Mouse (Mus musculus) midbrain, embryonic 14.5 days (tissue): ENCODE results near the gene H2-M5. TPM values are rescaled to one million over a fixed set of nuclear protein-coding genes. Genes with fewer than 3 reads are reported as not detected.

Source experiments
- ATAC-seq: fragments of 200-750 bp; cut with Nextera tagmentation; 2 replicates; pipeline ENCODE4 v1.8.0; 2017; ENCODE audit warnings: moderate number of reproducible peaks, moderate library complexity; ENCODE audit not compliant: low FRiP score, low TSS enrichment
- DNase-seq: peaks from one replicate; pipeline ENCODE4 v3.0.0-alpha.2; 2015
- H3K27ac ChIP-seq: fragments of 300-500 bp; sonication (generic); replicated peaks from 2 replicates; pipeline ENCODE4 v1.5.1; 2014; ENCODE audit warnings: mild to moderate bottlenecking, low read depth, low read length, moderate library complexity
- H3K27me3 ChIP-seq: fragments of 300-500 bp; sonication (generic); 2 replicates; pipeline ENCODE4 v1.6.1; 2014; ENCODE audit warnings: low read length, control low read depth, mixed read lengths; ENCODE audit not compliant: control insufficient read depth, insufficient read depth
- H3K36me3 ChIP-seq: fragments of 300-500 bp; sonication (generic); 2 replicates; pipeline ENCODE4 v1.6.1; 2014; ENCODE audit warnings: low read length, control low read depth; ENCODE audit not compliant: control insufficient read depth, insufficient read depth
- H3K4me1 ChIP-seq: fragments of 300-500 bp; sonication (generic); 2 replicates; pipeline ENCODE4 v1.6.1; 2014; ENCODE audit warnings: mild to moderate bottlenecking, antibody characterized with exemption, low read length, control low read depth; ENCODE audit not compliant: control insufficient read depth, insufficient read depth
- H3K4me2 ChIP-seq: fragments of 300-500 bp; sonication (generic); 2 replicates; pipeline ENCODE4 v1.6.1; 2014; ENCODE audit warnings: mild to moderate bottlenecking, low read length, moderate library complexity
- H3K4me3 ChIP-seq: fragments of 300-500 bp; sonication (generic); replicated peaks from 2 replicates; pipeline ENCODE4 v1.5.1; 2014; ENCODE audit warnings: low read depth, low read length
- H3K9ac ChIP-seq: fragments of 300-500 bp; sonication (generic); replicated peaks from 2 replicates; pipeline ENCODE4 v1.6.1; 2014; ENCODE audit warnings: mild to moderate bottlenecking, low read length, moderate library complexity
- H3K9me3 ChIP-seq: fragments of 300-500 bp; sonication (generic); 2 replicates; pipeline ENCODE4 v1.6.1; 2016; ENCODE audit warnings: low read length, control low read depth, mixed read lengths; ENCODE audit not compliant: control insufficient read depth
- WGBS: fragments of 180-500 bp; shearing (Covaris S2); extraction: QIAGEN DNeasy Blood & Tissue Kit; methylation state at CpG from one replicate; pipeline ENCODE4 v1.1.7; 2014; 5-methylcytosine and 5-hydroxymethylcytosine counted together
- polyA plus RNA-seq: library from polyadenylated mRNA; unstranded; fragments of >200 nt; fragmentation: Nextera tagmentation; extraction: Ambion mirVana; gene quantifications from 2 replicates; pipeline ENCODE4 v1.2.1, GENCODE M21; 2014

The H2-M5 gene
- polyA plus RNA-seq, 1 experiment from 2014 or later: 2.0 TPM

GRCm38 (mm10) chr17:36948286-36948685 is 41.1 kb downstream of the H2-M5 start:
- Histone ChIP-seq H3K36me3 (peaks cover 17% of the 10 kb centered on the region), H3K9me3 (no peaks in the 10 kb centered on the region), H3K27ac (no peak overlapping the region), H3K4me2 (no peak overlapping the region), H3K9ac (no peak overlapping the region), H3K27me3 (peaks cover 14% of the 10 kb centered on the region), H3K4me3 (no peak overlapping the region), H3K4me1 (peaks cover 16% of the 10 kb centered on the region)
- ATAC-seq (no peak), DNase-seq (no peak)
- 92% methylated on average over 1 of the region's 1 CpGs for WGBS

GRCm38 (mm10) chr17:36947051-36947819 is 42.1 kb downstream of the H2-M5 start:
- Histone ChIP-seq H3K4me2 (peak overlapping the region; percentile 94), H3K27me3 (peaks cover 24% of the 10 kb centered on the region), H3K36me3 (peaks cover 17% of the 10 kb centered on the region), H3K4me1 (peaks cover 16% of the 10 kb centered on the region), H3K27ac (peak overlapping the region; percentile 80), H3K9me3 (no peaks in the 10 kb centered on the region), H3K4me3 (peak overlapping the region; percentile 53), H3K9ac (peak overlapping the region; percentile 77)
- peak; percentile 55 for ATAC-seq
- DNase-seq: peak; percentile 81
- under 1% methylated on average over 62 of the region's 62 CpGs for WGBS

- no peak overlapping the region for H3K4me2 ChIP-seq
- H3K9me3 ChIP-seq: no peaks in the 10 kb centered on the region
- peaks cover 27% of the 10 kb centered on the region for H3K27me3 ChIP-seq
- 22% methylated on average over 9 of the region's 9 CpGs for WGBS
- no peak overlapping the region for H3K27ac ChIP-seq
- DNase-seq: peak; percentile 13
- H3K9ac ChIP-seq: no peak overlapping the region
- no peak for ATAC-seq
- peaks cover 10% of the 10 kb centered on the region; the same call in 1 of the 2 replicates for H3K4me1 ChIP-seq
- H3K36me3 ChIP-seq: peaks cover 11% of the 10 kb centered on the region
- no peak overlapping the region for H3K4me3 ChIP-seq
Observed at GRCm38 (mm10) chr17:36944121-36944775, 45.1 kb downstream of the H2-M5 start.

- peaks cover 27% of the 10 kb centered on the region for H3K27me3 ChIP-seq
- peak overlapping the region; percentile 65; the same call in 1 of the 2 replicates for H3K4me2 ChIP-seq
- H3K9me3 ChIP-seq: no peaks in the 10 kb centered on the region
- no peak for DNase-seq
- peak overlapping the region; percentile 34; the same call in 1 of the 2 replicates for H3K4me3 ChIP-seq
- no peak overlapping the region for H3K27ac ChIP-seq
- H3K9ac ChIP-seq: no peak overlapping the region
- no peak for ATAC-seq
- H3K4me1 ChIP-seq: peaks cover 10% of the 10 kb centered on the region; the same call in 1 of the 2 replicates
- H3K36me3 ChIP-seq: peaks cover 5% of the 10 kb centered on the region
- WGBS: 25% methylated on average over 5 of the region's 5 CpGs
Observed at GRCm38 (mm10) chr17:36943691-36944090, 45.6 kb downstream of the H2-M5 start.

- WGBS: 3% methylated on average over 58 of the region's 59 CpGs
- Histone ChIP-seq H3K36me3 (no peaks in the 10 kb centered on the region), H3K4me3 (peak within 1 kb of the TSS; percentile 34), H3K9ac (peak within 1 kb of the TSS; percentile 40), H3K9me3 (no peaks in the 10 kb centered on the region), H3K4me1 (peaks cover 10% of the 10 kb centered on the region; the same call in 1 of the 2 replicates), H3K27me3 (peaks cover 27% of the 10 kb centered on the region), H3K4me2 (peak within 1 kb of the TSS; percentile 65), H3K27ac (no peak within 1 kb of the TSS)
- DNase-seq (peak; percentile 35), ATAC-seq (no peak)
Observed at GRCm38 (mm10) chr17:36942791-36943471, 46.4 kb downstream of the H2-M5 start, which contains the start of gene Rnf39. Rnf39 (plus strand) TSS chr17:36942918.

GRCm38 (mm10) chr17:36942391-36942790 is 46.9 kb downstream of the H2-M5 start:
- peaks cover 10% of the 10 kb centered on the region; the same call in 1 of the 2 replicates for H3K4me1 ChIP-seq
- H3K4me2 ChIP-seq: peak overlapping the region; percentile 65
- 50% methylated on average over 10 of the region's 10 CpGs for WGBS
- no peak for ATAC-seq
- no peaks in the 10 kb centered on the region for H3K9me3 ChIP-seq
- H3K4me3 ChIP-seq: peak overlapping the region; percentile 34
- H3K27ac ChIP-seq: no peak overlapping the region
- no peak for DNase-seq
- H3K9ac ChIP-seq: 0 out of 2 replicates have a peak overlapping the region, but pooled peaks have one; percentile 40
- no peaks in the 10 kb centered on the region for H3K36me3 ChIP-seq
- peaks cover 27% of the 10 kb centered on the region for H3K27me3 ChIP-seq

- Histone ChIP-seq H3K27me3 (peaks cover 11% of the 10 kb centered on the region), H3K9me3 (no peaks in the 10 kb centered on the region), H3K4me1 (no peaks in the 10 kb centered on the region), H3K4me3 (no peak overlapping the region), H3K9ac (no peak overlapping the region), H3K27ac (no peak overlapping the region), H3K36me3 (no peaks in the 10 kb centered on the region), H3K4me2 (no peak overlapping the region)
- DNase-seq: no peak
- WGBS: 86% methylated on average over 2 of the region's 2 CpGs
- ATAC-seq: no peak
Observed at GRCm38 (mm10) chr17:36938056-36938455, 51.3 kb downstream of the H2-M5 start.
